Mouse (Mus musculus) forebrain, embryonic 14.5 days (tissue): ENCODE results near the gene Lnx1. TPM values are rescaled to one million over a fixed set of nuclear protein-coding genes. Genes with fewer than 3 reads are reported as not detected.

Experiments used
- ATAC-seq: fragments of 200-750 bp; cut with Nextera tagmentation; 2 replicates; pipeline ENCODE4 v1.8.0; 2017; ENCODE audit warnings: mild to moderate bottlenecking, moderate library complexity
- DNase-seq: peaks from one replicate; pipeline ENCODE4 v3.0.0-alpha.2; 2015; ENCODE audit warnings: low spot score
- H3K27ac ChIP-seq: fragments of 300-500 bp; sonication (generic); 2 replicates; pipeline ENCODE4 v1.5.1; 2014; ENCODE audit warnings: low read depth, mild to moderate bottlenecking, control low read depth, low read length, moderate library complexity
- H3K27me3 ChIP-seq: fragments of 300-500 bp; sonication (generic); replicated peaks from 2 replicates; pipeline ENCODE4 v1.6.1; 2014; ENCODE audit warnings: low read length, control low read depth, mixed read lengths; ENCODE audit not compliant: control insufficient read depth, insufficient read depth
- H3K36me3 ChIP-seq: fragments of 300-500 bp; sonication (generic); 2 replicates; pipeline ENCODE4 v1.6.1; 2014; ENCODE audit warnings: low read length, control low read depth; ENCODE audit not compliant: control insufficient read depth, insufficient read depth
- H3K4me1 ChIP-seq: fragments of 300-500 bp; sonication (generic); 2 replicates; pipeline ENCODE4 v1.6.1; 2014; ENCODE audit warnings: antibody characterized with exemption, low read length, control low read depth; ENCODE audit not compliant: control insufficient read depth, insufficient read depth
- H3K4me2 ChIP-seq: fragments of 300-500 bp; sonication (generic); 2 replicates; pipeline ENCODE4 v1.6.1; 2014; ENCODE audit warnings: mild to moderate bottlenecking, control low read depth, low read length
- H3K4me3 ChIP-seq: fragments of 300-500 bp; sonication (generic); 2 replicates; pipeline ENCODE4 v1.5.1; 2014; ENCODE audit warnings: low read depth, low read length, control low read depth
- H3K9ac ChIP-seq: fragments of 300-500 bp; sonication (generic); 2 replicates; pipeline ENCODE4 v1.6.1; 2014; ENCODE audit warnings: mild to moderate bottlenecking, low read length, control low read depth, moderate library complexity
- H3K9me3 ChIP-seq: fragments of 300-500 bp; sonication (generic); replicated peaks from 2 replicates; pipeline ENCODE4 v1.6.1; 2016; ENCODE audit warnings: low read length, control low read depth, mixed read lengths; ENCODE audit not compliant: control insufficient read depth
- WGBS: fragments of 180-500 bp; shearing (Covaris S2); extraction: QIAGEN DNeasy Blood & Tissue Kit; methylation state at CpG from one replicate; pipeline ENCODE4 v1.1.7; 2014; 5-methylcytosine and 5-hydroxymethylcytosine counted together
- polyA plus RNA-seq: library from polyadenylated mRNA; unstranded; fragments of >200 nt; fragmentation: Nextera tagmentation; extraction: Ambion mirVana; gene quantifications from 2 replicates; pipeline ENCODE4 v1.2.1, GENCODE M21; 2014

Gene Lnx1
- polyA plus RNA-seq, 1 experiment from 2014 or later: 2.8 TPM

- ATAC-seq: no peak
- Histone ChIP-seq H3K4me1 (no peaks in the 10 kb centered on the region), H3K4me3 (no peak overlapping the region), H3K9ac (no peak overlapping the region), H3K9me3 (no peaks in the 10 kb centered on the region), H3K27me3 (no peaks in the 10 kb centered on the region), H3K4me2 (no peak overlapping the region), H3K36me3 (no peaks in the 10 kb centered on the region), H3K27ac (no peak overlapping the region)
- DNase-seq: no peak
- WGBS: 75% methylated on average over 3 of the region's 3 CpGs
These were observed 31.8 kb downstream of the Lnx1 start for GRCm38 (mm10) chr5:74670877-74671276.

GRCm38 (mm10) chr5:74669925-74670324 is 32.8 kb downstream of the Lnx1 start:
- Histone ChIP-seq H3K4me1 (no peaks in the 10 kb centered on the region), H3K9me3 (no peaks in the 10 kb centered on the region), H3K9ac (no peak overlapping the region), H3K27me3 (no peaks in the 10 kb centered on the region), H3K4me3 (no peak overlapping the region), H3K4me2 (no peak overlapping the region), H3K36me3 (no peaks in the 10 kb centered on the region), H3K27ac (no peak overlapping the region)
- DNase-seq (no peak), ATAC-seq (no peak)
- WGBS: 90% methylated on average over 6 of the region's 6 CpGs

- Histone ChIP-seq H3K27me3 (no peaks in the 10 kb centered on the region), H3K4me2 (no peak overlapping the region), H3K4me1 (no peaks in the 10 kb centered on the region), H3K36me3 (no peaks in the 10 kb centered on the region), H3K9me3 (no peaks in the 10 kb centered on the region), H3K27ac (no peak overlapping the region), H3K4me3 (no peak overlapping the region), H3K9ac (no peak overlapping the region)
- WGBS: 81% methylated on average over 6 of the region's 6 CpGs
- DNase-seq (no peak), ATAC-seq (no peak)
These were observed 33.8 kb downstream of the Lnx1 start for GRCm38 (mm10) chr5:74668956-74669355.

GRCm38 (mm10) chr5:74662618-74663017 is 40.1 kb downstream of the Lnx1 start:
- no peaks in the 10 kb centered on the region for H3K27me3 ChIP-seq

GRCm38 (mm10) chr5:74661734-74662560 is 40.8 kb downstream of the Lnx1 start:
- WGBS: 77% methylated on average over 4 of the region's 4 CpGs
- no peaks in the 10 kb centered on the region for H3K27me3 ChIP-seq
- ATAC-seq (no peak), DNase-seq (no peak)
- no peak overlapping the region for H3K4me2 ChIP-seq
- no peak overlapping the region for H3K9ac ChIP-seq
- H3K4me3 ChIP-seq: no peak overlapping the region
- H3K27ac ChIP-seq: no peak overlapping the region
- no peaks in the 10 kb centered on the region for H3K4me1 ChIP-seq
- no peaks in the 10 kb centered on the region for H3K36me3 ChIP-seq
- H3K9me3 ChIP-seq: no peaks in the 10 kb centered on the region

More at GRCm38 (mm10) chr5:74662618-74663017, 40.1 kb downstream of the Lnx1 start:
- Histone ChIP-seq H3K9me3 (no peaks in the 10 kb centered on the region), H3K9ac (no peak overlapping the region), H3K4me3 (no peak overlapping the region), H3K36me3 (no peaks in the 10 kb centered on the region), H3K27ac (no peak overlapping the region), H3K4me2 (no peak overlapping the region), H3K4me1 (no peaks in the 10 kb centered on the region)
- 83% methylated on average over 1 of the region's 1 CpGs for WGBS
- ATAC-seq: no peak
- DNase-seq: no peak

- Histone ChIP-seq H3K27me3 (no peaks in the 10 kb centered on the region), H3K9me3 (no peaks in the 10 kb centered on the region), H3K36me3 (no peaks in the 10 kb centered on the region), H3K4me3 (no peak overlapping the region), H3K9ac (no peak overlapping the region), H3K4me1 (no peaks in the 10 kb centered on the region), H3K4me2 (no peak overlapping the region), H3K27ac (no peak overlapping the region)
- ATAC-seq: no peak
- no peak for DNase-seq
- 79% methylated on average over 4 of the region's 4 CpGs for WGBS
These were observed 42.9 kb downstream of the Lnx1 start for GRCm38 (mm10) chr5:74659856-74660255.

GRCm38 (mm10) chr5:74659281-74659680 is 43.4 kb downstream of the Lnx1 start:
- 72% methylated on average over 5 of the region's 5 CpGs for WGBS
- Histone ChIP-seq H3K4me2 (no peak overlapping the region), H3K27me3 (no peaks in the 10 kb centered on the region), H3K27ac (no peak overlapping the region), H3K4me1 (no peaks in the 10 kb centered on the region), H3K36me3 (no peaks in the 10 kb centered on the region), H3K9me3 (no peaks in the 10 kb centered on the region), H3K9ac (no peak overlapping the region), H3K4me3 (no peak overlapping the region)
- DNase-seq: no peak
- ATAC-seq: no peak

- WGBS: 81% methylated on average over 6 of the region's 6 CpGs
- H3K9ac ChIP-seq: no peak overlapping the region
- no peak overlapping the region for H3K4me3 ChIP-seq
- ATAC-seq (no peak), DNase-seq (no peak)
- no peaks in the 10 kb centered on the region for H3K4me1 ChIP-seq
- H3K27ac ChIP-seq: no peak overlapping the region
- H3K36me3 ChIP-seq: no peaks in the 10 kb centered on the region
- no peak overlapping the region for H3K4me2 ChIP-seq
- H3K27me3 ChIP-seq: no peaks in the 10 kb centered on the region
- no peaks in the 10 kb centered on the region for H3K9me3 ChIP-seq
These were observed 44.8 kb downstream of the Lnx1 start for GRCm38 (mm10) chr5:74657930-74658329.

GRCm38 (mm10) chr5:74656410-74656809 is 46.3 kb downstream of the Lnx1 start:
- H3K9me3 ChIP-seq: no peaks in the 10 kb centered on the region
- no peak overlapping the region for H3K4me3 ChIP-seq
- DNase-seq (no peak), ATAC-seq (no peak)
- no peaks in the 10 kb centered on the region for H3K4me1 ChIP-seq
- H3K36me3 ChIP-seq: no peaks in the 10 kb centered on the region
- WGBS: 92% methylated on average over 5 of the region's 5 CpGs
- H3K27me3 ChIP-seq: no peaks in the 10 kb centered on the region
- no peak overlapping the region for H3K4me2 ChIP-seq
- H3K9ac ChIP-seq: no peak overlapping the region
- H3K27ac ChIP-seq: no peak overlapping the region
